Mouse (Mus musculus) erythroblast, adult 5-6 weeks (primary cell): ENCODE measurements around the gene Fam83g. TPM values are rescaled to one million over a fixed set of nuclear protein-coding genes. Genes with fewer than 3 reads are reported as not detected.

Experiments used
- ATAC-seq: replicated peaks from 2 replicates; pipeline ENCODE4 v1.8.0; 2016; ENCODE audit warnings: moderate number of reproducible peaks, mild to moderate bottlenecking, moderate TSS enrichment, inconsistent platforms; ENCODE audit not compliant: poor library complexity, low FRiP score, severe bottlenecking
- total RNA-seq, 2 experiments: library from RNA; stranded (forward) in 1 of 2; stranded (reverse) in 1 of 2; fragments of 150-400 nt in 1 of 2; fragments of 200-764, 138-1000 nt in 1 of 2; gene quantifications; 2 replicates each; pipeline versions ENCODE4 v1.2.3 to v1.2.4; 2015 to 2017; ENCODE audit warnings: low replicate concordance in 2 of 2

Gene Fam83g
- total RNA-seq, 2 experiments from 2014 or later: 0.17 TPM; not detected in 1

- no peak for ATAC-seq
Observed at GRCm38 (mm10) chr11:61705581-61705980, 21.7 kb downstream of the Fam83g start.

- no peak for ATAC-seq
Observed at GRCm38 (mm10) chr11:61706232-61706631, 22.3 kb downstream of the Fam83g start.

- ATAC-seq: no peak
Observed at GRCm38 (mm10) chr11:61708928-61709327, 25.0 kb downstream of the Fam83g start.

DNA sequence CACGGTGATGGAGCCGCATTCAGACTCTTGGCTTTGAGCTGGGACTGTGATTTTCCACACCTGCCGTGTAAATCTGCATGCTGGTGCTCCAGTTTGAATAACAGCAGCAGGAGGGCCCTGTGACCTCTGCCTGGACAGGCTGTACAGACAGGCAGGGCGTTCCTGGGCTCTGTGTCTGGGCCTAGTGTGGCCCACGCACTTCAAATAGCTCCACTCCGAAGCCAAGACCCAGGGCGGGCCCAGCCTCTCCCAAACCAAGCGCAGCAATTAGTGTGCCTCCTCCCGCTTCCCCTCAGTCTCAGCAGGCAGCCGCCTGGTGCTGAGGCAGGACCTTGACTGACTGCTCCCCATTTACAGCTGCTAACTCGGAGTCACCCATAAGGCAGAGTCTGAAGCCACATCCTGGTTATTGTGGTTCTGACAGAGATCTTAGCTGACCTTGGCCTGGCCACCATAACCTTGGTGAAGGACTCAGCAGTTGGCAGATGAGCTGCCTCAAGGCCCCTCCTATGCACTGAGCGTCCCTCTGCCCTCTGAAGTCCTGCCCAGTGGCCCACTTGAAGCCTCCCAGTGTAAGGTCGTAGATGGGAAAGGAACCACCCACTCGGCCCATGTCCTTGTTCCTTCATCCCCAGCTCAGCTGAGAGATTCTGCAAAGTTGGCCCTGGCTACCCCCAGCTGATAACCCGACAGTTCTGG, 29.4 kb downstream of the Fam83g start:
- ATAC-seq: no peak

GRCm38 (mm10) chr11:61714346-61715117, 30.6 kb downstream of the Fam83g start:
- peak; percentile 73 for ATAC-seq

DNA sequence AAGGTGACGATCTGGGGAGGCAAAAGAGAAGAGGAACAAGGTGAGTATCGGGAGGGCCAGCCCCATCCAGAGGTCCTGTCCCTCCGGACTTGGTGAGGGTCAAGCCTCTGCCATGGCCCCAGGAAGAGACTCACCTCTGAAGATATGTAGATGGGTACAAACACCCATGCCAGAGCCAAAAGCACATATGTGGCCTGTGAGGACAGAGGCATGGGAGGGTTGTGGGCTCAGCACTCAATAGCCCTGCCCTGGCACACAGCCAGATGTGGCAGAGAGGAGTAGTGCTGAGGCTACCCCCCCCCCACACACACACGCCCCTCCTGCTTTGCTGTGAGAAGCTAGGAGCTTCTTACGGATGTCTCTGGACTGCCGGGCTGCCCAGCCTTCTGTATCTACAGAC, 31.2 kb downstream of the Fam83g start:
- no peak for ATAC-seq

DNA sequence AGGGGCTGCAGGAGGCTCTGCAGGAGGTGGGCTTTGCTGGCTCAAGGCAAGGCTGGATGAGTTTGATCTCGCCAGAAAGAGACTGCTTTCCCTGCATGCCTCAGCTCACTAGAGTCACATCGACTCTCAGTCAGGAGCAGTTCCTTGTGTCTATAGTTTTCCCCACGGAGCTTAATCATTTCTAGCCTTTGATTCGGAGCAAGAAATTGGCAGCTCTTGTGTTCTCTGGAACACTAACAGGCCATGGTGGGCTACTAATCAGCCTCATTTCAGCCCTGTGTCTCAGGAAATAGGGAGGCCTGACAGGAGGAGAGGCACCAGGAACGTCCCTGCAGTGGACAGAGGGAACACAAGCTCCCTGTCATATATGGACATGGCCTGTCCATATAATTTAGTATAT, 34.1 kb downstream of the Fam83g start:
- no peak for ATAC-seq

- no peak for ATAC-seq
Observed at GRCm38 (mm10) chr11:61719387-61719786, 35.5 kb downstream of the Fam83g start.

DNA sequence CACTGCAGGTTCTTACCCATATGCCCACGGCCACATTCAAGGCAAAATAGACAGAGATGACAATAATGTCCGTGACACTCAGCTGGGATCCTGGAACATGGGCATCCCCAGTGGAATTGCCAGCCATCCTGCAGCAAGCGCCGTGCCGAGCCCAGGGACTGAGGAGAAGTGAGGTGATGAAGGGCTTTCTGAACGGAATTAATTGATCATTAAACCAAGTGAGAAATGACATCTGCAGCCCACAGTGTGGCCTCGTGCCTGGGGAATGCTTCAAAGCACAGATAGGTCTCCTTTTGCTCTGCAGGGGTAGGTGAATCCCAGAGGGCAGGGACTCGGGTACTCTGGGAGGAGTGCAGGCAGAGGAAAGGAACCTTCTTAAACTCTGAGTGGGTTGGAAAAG, 35.9 kb downstream of the Fam83g start:
- no peak for ATAC-seq

DNA sequence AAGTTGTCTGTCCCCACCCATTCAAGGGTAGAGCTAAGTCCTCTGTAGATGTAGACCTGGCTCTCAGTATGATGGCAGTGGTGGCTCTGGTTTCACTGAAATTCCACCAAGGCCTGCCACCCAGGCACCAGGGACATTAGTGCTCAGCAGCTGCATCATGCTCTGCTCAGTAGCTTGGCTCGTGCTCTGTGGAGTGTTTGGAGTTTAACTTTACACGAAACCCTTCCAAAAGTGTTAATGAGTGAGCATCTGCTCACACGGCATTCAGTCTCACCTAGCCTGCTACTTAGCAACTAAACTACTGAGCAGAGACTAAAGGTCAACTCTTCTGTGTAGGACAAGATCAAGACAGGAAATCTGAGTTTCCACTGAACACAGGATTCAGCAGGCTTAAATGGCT, 36.7 kb downstream of the Fam83g start, which contains the start of gene Slc5a10:
Gene Slc5a10 (minus strand): TSS at position 191 of the 400 bp plus-strand sequence.
- ATAC-seq: no peak

GRCm38 (mm10) chr11:61722077-61722476, 38.2 kb downstream of the Fam83g start:
- no peak for ATAC-seq

DNA sequence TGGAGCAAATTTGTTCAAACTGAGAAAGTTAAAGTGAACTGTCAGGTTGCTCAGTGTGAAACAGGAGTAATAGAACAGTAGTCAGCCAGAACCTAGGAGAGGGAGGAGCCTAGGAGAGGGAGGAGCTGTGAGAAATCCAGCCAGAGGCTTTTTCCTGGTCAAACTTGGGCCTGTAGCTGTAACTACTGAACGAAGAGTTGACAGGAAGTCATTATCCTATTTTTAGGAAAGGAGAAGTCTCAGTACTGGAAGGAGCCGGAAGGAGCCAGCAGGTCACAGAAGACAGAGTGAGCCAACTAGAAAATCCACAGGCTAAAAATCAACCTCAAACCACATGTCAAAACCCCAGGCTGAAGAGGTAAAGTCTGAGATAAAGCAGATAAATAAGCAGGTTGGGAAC, 44.1 kb downstream of the Fam83g start:
- ATAC-seq: no peak

GRCm38 (mm10) chr11:61732672-61733071, 48.8 kb downstream of the Fam83g start:
- no peak for ATAC-seq

- ATAC-seq: no peak
Observed at GRCm38 (mm10) chr11:61737290-61737689, 53.4 kb downstream of the Fam83g start.

DNA sequence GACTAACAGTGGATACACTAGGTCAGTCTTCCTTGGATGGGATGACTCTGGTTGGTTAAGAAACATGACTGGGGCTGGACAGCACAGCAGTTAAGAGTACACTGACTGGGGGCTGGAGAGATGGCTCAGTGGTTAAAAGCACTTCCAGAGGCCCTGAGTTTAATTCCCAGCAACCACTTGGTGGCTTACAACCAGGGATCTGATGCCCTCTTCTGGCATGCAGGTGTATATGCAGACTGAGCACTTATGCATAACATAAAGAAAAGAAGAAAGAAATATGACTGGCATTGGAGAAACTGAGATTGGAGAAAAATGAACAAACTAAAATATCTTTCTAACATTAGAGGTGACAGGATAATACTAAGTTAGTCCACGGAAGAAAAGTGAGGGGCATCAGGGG, 56.6 kb downstream of the Fam83g start:
- no peak for ATAC-seq

DNA sequence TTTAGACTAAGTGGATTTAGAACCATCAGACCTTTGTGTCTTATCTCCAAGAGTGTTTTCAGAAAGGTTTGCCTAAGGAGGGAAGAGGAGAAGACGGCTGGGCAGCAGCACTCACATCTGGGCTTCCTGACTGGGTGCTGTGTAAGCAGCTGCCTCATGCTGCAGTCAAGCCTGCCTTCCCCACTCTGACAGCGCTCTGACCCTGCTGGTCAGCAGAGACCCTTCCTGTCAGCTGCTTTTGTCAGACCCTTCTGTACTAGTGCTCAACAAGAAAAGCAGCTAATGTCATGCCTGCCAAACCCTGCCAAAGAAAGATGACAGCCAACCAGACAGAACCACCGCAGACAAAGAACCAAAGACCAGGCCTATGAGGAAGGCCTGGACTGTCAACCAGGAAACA, 59.9 kb downstream of the Fam83g start:
- ATAC-seq: no peak

DNA sequence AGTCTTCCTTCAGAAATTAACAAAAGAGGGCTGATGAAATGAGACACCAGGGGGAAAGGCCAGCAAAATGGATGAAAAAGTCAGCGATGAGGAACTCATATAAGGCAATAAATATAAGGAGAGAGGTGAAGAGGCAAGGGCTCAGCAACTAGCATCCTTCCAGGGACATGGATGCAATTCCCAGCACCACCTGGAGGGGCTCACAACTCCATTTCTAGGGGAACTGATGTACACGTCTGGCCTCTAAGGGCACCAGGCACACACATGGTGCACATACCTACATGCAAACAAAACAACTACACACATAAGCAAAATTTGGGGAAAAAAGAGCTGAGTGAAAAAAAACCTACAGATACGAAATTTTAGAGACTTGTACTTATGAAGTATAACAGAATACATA, 60.6 kb downstream of the Fam83g start:
- 0 out of 2 replicates have a peak, but pooled peaks have one; percentile 60 for ATAC-seq

GRCm38 (mm10) chr11:61745781-61746180, 61.9 kb downstream of the Fam83g start:
- no peak for ATAC-seq

- no peak for ATAC-seq
Observed at GRCm38 (mm10) chr11:61747161-61747560, 63.3 kb downstream of the Fam83g start.

DNA sequence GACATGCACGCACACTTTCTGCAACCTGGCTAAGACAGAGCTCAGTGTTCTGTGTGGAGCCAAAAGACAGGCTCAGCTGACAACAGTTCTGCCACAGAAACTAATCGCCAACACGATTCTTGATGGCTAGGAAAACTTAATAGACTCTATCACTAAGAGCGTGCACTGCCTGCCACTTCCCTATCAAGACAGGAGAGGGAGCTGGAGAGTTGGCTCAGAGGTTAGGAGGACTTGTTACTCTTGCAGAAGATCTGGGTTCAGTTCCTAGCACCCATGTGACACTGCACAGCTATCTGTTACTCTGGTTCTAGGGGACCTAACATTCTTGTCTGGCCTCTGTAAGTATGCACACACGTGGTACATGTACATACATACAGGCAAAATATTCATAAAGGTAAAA, 67.7 kb downstream of the Fam83g start:
- peak; percentile 78 for ATAC-seq

DNA sequence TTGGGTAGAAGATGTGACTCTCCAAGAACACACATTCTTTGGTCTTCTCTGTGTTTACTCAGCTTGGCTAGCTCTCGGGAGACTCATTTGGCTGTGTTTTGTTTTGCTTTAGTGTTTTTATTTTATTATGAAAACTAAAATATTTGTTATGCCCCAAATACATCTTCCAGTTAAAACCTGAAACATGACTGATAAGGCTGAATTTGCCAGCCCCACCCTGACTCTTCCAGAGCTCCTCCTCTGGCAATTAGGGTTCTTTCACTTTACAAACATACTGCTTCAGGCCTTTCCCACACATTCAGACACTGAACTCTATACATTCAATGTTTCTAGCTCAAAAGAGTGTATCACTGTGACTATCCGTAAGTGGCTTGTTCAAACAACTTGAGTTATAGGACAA, 73.3 kb downstream of the Fam83g start:
- ATAC-seq: peak; percentile 80
